Mouse (Mus musculus) erythroblast, embryonic 14.5 days (primary cell): ENCODE data around the gene Nek6. TPM values are rescaled to one million over a fixed set of nuclear protein-coding genes. Genes with fewer than 3 reads are reported as not detected.

Experiments
- H3K27me3 ChIP-seq: 2 replicates; pipeline ENCODE4 v1.6.1; 2012; ENCODE audit warnings: inconsistent platforms; ENCODE audit not compliant: control insufficient read depth
- H3K36me3 ChIP-seq: 2 replicates; pipeline ENCODE4 v1.6.1; 2012; ENCODE audit warnings: mild to moderate bottlenecking, inconsistent platforms; ENCODE audit not compliant: control insufficient read depth
- H3K4me1 ChIP-seq: 2 replicates; pipeline ENCODE4 v1.6.1; 2012; ENCODE audit warnings: inconsistent platforms; ENCODE audit not compliant: control insufficient read depth
- H3K4me3 ChIP-seq: replicated peaks from 2 replicates; pipeline ENCODE3; 2012; ENCODE audit warnings: moderate library complexity, mild to moderate bottlenecking, inconsistent platforms
- H3K9me3 ChIP-seq: 2 replicates; pipeline ENCODE4 v1.6.1; 2012; ENCODE audit warnings: low read length, inconsistent platforms, mixed read lengths; ENCODE audit not compliant: control insufficient read depth
- GATA1 ChIP-seq: IDR thresholded peaks from 2 replicates; pipeline ENCODE4 v1.6.1; 2012; ENCODE audit warnings: low read length, inconsistent platforms, mixed read lengths
- TAL1 ChIP-seq: IDR thresholded peaks from 3 replicates; pipeline ENCODE4 v1.6.1; 2012; ENCODE audit warnings: low read length, inconsistent platforms, mixed read lengths
- polyA plus RNA-seq: library from polyadenylated mRNA; stranded (reverse); fragments of >175 nt; gene quantifications from 2 replicates; pipeline ENCODE4 v1.2.3, GENCODE M21; 2012

Gene Nek6
- polyA plus RNA-seq, 1 experiment: 0.21 TPM

DNA sequence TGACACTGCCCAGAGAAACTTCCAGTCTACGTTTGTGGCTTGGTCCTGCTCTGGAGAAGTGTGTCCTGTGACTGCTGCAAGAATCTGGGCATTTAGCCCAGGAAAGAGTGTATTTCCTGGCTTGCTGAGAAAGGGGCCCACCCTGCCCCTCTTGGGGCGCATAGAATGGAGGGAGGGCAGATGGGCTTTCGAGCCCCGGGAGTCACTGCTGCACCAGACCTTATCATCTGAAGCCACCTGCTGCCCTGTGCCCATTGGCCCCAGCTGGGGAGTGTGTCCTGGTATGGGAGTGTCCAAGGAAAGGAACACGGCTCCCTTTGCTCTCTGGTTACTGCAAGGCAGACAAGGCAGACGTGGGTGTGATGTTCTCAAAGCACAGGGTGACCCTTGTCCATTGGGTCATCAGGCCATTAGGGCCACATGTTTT, 19.5 kb downstream of the Nek6 start:
- H3K4me3 ChIP-seq: peak overlapping the region; percentile 58
- H3K9me3 ChIP-seq: no peaks in the 10 kb centered on the region
- TF ChIP-seq TAL1 (peak; percentile 99), GATA1 (peak; percentile 75)
- peaks cover 88% of the 10 kb centered on the region for H3K4me1 ChIP-seq
- H3K36me3 ChIP-seq: peaks cover 14% of the 10 kb centered on the region
- H3K27me3 ChIP-seq: no peaks in the 10 kb centered on the region

DNA sequence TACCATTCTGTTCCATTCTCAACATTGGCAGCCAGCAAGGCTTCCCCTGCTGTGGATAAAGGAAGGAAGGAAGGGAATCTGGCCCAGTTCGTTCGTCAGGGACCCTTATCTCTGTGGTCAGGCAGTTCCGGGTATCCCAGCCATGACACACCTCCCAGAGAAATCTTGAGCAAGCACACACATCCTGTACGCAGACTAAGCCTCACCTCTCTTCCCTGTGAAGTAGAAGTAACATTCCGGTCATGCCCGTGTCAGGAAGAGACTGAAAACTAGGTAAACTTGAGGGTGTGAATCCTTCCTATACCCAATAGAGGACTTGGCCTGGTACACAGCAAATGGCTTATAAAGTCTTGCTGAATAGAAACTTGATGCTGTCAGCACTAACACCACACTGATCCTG, 21.9 kb downstream of the Nek6 start:
- TF ChIP-seq GATA1 (peak; percentile 85), TAL1 (peak; percentile 77)
- Histone ChIP-seq H3K4me1 (peaks cover 100% of the 10 kb centered on the region), H3K27me3 (no peaks in the 10 kb centered on the region), H3K9me3 (no peaks in the 10 kb centered on the region), H3K4me3 (peak overlapping the region; percentile 59), H3K36me3 (peaks cover 12% of the 10 kb centered on the region)

DNA sequence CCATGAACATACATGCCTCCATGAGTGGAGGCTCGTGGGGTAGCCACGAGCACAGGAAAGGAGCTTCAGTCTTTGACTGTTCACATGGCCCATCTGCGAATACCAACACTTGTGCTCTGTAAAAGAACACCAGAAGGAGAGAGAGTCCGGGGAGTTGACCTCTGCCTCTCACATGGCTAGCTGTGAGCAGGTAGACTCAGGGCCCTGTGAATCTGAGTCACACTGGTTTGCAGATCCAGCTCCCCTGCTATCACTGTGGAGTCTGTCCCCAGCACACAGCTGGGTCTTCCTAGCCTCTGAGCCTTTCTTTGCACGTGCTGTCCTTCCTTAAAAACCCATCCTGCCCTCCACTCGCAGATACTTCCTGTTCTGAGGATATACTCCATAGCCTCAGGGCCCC, 22.3 kb downstream of the Nek6 start:
- H3K27me3 ChIP-seq: no peaks in the 10 kb centered on the region
- H3K9me3 ChIP-seq: no peaks in the 10 kb centered on the region
- peaks cover 100% of the 10 kb centered on the region for H3K4me1 ChIP-seq
- TF ChIP-seq GATA1 (no peak), TAL1 (no peak)
- H3K36me3 ChIP-seq: peaks cover 8% of the 10 kb centered on the region
- peak overlapping the region; percentile 59 for H3K4me3 ChIP-seq

DNA sequence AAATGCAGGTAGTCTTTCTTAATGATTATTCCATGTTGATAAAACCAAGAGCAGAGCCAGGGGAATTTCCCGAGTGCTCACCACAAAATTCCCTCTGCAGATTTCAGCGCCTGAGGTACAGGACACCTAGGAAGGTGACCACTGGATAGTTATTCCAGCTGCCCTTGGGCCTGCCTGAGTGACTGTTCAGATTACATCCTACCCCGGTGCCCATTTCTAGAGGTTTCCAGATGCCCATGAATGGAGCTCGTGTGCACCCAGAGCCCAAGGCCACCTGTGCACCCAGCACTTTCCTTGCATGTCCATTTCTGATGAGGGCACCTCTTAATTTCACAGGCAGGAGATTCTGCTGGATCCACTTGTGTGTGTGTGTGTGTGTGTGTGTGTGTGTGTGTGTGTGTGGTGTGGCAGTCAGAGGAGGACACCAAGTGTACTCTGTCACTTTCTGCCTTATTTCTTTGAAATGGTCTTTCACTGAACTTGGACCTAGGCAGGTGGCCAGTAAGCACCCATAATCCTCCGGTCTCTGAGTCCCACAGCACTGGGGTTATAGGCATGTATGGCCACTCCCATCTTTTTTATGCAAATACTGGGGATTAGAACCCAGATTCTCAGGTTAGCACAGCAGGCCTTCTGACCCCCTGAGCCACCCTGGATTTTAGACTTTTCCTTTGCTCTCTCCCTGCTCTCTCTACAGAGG, 22.9 kb downstream of the Nek6 start:
- Histone ChIP-seq H3K4me1 (peaks cover 99% of the 10 kb centered on the region), H3K36me3 (peaks cover 4% of the 10 kb centered on the region), H3K27me3 (no peaks in the 10 kb centered on the region), H3K9me3 (no peaks in the 10 kb centered on the region), H3K4me3 (no peak overlapping the region)
- TF ChIP-seq TAL1 (no peak), GATA1 (no peak)

DNA sequence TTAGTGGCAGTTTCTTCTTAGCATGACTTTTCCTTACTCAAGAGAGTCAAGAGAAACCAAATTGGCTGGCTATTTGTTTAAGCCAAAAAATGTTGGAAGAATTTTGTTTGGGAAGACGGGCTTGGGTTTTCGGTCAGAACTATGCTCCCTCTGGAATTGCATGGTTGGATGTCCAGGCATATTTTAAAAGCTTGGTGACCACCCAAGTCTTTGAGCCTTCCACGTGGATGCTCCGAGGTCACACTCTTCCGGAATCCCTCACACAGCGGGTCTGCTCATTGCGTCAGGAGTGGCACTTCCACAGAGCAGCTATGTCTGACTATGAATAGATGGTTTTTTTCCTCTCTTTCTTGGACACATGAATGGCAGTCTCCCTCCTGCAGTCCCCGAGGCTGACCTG, 23.6 kb downstream of the Nek6 start:
- Histone ChIP-seq H3K4me1 (peaks cover 98% of the 10 kb centered on the region), H3K36me3 (peaks cover 4% of the 10 kb centered on the region), H3K27me3 (no peaks in the 10 kb centered on the region), H3K4me3 (no peak overlapping the region), H3K9me3 (no peaks in the 10 kb centered on the region)
- TF ChIP-seq TAL1: no peak
- TF ChIP-seq GATA1: no peak

DNA sequence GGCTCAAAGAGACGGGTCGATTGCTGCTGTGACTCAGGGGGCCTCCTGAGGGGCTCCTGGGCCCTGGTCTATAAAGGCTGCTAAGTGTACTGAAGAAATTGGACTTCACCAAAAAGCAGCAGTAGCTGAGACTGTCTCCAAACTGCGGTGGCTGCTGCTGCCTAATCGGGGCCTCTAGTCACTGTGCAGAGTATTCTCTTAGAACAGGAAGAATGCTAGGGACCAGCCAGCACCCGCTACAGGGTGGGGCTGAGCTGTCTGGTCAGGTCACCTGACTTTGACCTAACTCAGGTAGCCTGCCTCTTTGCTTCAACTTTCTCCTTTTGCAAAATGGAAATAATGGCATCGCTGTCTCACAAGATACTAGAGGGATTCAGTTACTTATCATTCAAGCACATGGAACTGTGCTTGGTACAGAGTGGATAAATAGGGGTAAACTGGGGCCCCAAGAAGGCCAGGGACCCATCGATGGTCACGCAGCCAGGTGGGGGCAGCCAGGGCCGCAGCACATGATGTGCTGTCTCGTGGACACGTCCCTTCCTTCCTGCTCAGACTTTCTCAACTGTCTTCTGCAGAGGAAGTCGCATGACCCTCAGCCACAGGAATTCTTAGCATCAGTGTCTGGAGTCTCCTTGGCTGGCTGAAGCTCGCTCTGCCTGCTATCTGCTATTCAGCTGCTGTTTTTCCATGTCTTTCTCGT, 24.2 kb downstream of the Nek6 start:
- Histone ChIP-seq H3K4me3 (peak overlapping the region; percentile 57), H3K27me3 (no peaks in the 10 kb centered on the region), H3K9me3 (no peaks in the 10 kb centered on the region), H3K36me3 (peaks cover 4% of the 10 kb centered on the region), H3K4me1 (peaks cover 92% of the 10 kb centered on the region)
- TF ChIP-seq GATA1 (no peak), TAL1 (no peak)

DNA sequence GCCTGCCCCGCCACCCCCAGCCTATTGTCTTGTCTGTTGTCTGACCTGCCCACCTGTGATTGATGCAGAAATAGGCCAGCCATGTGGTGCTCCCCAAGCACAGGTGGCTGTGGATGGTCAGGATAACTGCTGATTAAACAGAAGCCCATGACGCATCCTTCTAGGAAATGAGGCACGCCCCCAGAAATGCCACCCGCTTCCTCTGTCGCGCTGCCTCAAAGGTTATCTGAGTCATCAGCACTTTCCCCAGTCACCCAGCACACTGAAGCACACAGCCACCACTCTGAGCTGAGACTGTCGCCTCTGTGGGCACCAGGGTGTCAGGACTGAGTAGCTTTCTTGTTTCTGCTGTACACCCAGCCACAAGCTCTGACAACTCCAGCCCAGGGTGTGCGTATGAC, 24.9 kb downstream of the Nek6 start:
- peaks cover 4% of the 10 kb centered on the region for H3K36me3 ChIP-seq
- H3K9me3 ChIP-seq: no peaks in the 10 kb centered on the region
- peak overlapping the region; percentile 57 for H3K4me3 ChIP-seq
- H3K4me1 ChIP-seq: peaks cover 91% of the 10 kb centered on the region
- TF ChIP-seq TAL1 (peak; percentile 77), GATA1 (peak; percentile 77)
- no peaks in the 10 kb centered on the region for H3K27me3 ChIP-seq

DNA sequence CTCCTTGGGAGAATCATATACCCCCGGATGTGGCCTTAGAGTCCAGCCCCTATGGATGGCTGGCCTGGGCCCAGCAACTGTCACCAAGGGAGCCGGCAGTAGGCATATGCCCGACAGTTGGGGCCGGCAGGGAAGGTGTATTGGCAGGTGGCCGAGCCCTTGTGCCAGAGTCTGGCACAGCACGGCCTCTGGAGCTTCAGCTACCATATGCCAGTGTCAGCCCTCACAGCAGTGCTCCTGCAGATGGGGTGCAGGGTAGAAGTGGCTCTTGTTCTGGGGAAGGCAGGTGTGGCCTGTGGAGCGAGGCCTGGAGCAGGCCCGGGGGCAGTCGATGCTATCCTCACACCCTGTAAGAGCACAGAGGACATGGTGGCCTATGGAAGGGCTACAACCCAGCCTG, 28.2 kb downstream of the Nek6 start:
- Histone ChIP-seq H3K36me3 (peaks cover 2% of the 10 kb centered on the region; the same call in 1 of the 2 replicates), H3K27me3 (no peaks in the 10 kb centered on the region), H3K9me3 (no peaks in the 10 kb centered on the region), H3K4me3 (no peak overlapping the region), H3K4me1 (peaks cover 86% of the 10 kb centered on the region)
- TF ChIP-seq TAL1 (no peak), GATA1 (no peak)

DNA sequence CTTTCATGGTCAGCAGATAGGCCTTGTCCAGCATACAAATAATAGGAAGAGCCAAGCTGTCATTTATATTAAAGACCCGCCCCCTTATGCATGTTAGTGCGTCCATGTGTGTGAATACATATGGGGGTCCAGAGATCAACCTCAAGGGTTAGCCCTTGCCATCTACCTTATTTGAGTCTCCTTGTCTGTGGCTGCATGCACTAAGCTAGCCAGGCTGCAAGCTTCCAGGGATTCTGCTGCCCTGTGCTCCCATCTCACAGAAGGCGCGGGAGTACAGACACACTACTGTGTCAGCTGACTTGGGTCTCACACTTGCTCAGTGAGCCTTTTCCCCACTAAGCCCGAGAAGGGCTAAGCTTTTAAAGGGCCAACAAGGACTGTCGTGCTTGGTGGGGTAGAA, 29.2 kb downstream of the Nek6 start:
- Histone ChIP-seq H3K4me3 (no peak overlapping the region), H3K9me3 (no peaks in the 10 kb centered on the region), H3K27me3 (no peaks in the 10 kb centered on the region), H3K4me1 (peaks cover 78% of the 10 kb centered on the region), H3K36me3 (peaks cover 2% of the 10 kb centered on the region; the same call in 1 of the 2 replicates)
- no peak for TF ChIP-seq TAL1
- TF ChIP-seq GATA1: no peak
